Comparison of ENCODE assay signal across 15 mouse cellular contexts in the genomic region with DNA sequence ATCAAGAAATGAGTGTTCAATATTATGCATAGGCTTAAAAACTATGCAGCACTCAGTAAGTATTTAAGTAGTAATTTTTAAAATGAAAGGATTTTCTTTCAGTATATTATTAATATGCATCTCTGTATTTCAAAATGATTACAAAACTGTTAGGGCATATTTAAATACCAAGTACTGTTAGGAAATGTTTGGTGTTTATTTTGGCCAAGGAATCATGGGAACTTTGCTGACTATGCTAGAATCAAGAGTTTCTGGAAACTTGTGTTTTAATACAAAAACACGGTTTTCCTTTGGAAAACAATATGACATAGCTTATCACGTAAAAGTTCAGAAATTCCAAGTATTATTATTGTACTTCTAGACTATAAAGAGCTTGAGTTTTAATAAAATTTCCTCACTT.
"Had no signal": no experiment of that assay in that cellular context is flagged by ENCODE, and none has a peak within 500 bp of the region (broad histone marks: within the 10 kb centered on the region; RNA-seq: fewer than 3 reads in every experiment).

No protein-coding gene starts in this region.

- H3K9ac ChIP-seq: liver, postnatal 0 days; lung, embryonic 15.5 days; midbrain, embryonic 13.5 days; midbrain, embryonic 15.5 days; neural tube, embryonic 12.5 days; stomach, embryonic 15.5 days had no signal

- H3K36me3 ChIP-seq: lung, embryonic 15.5 days; stomach, embryonic 15.5 days had no signal

- H3K27ac ChIP-seq: lung, embryonic 15.5 days; macrophage; midbrain, embryonic 13.5 days; midbrain, embryonic 15.5 days; neural tube, embryonic 12.5 days; stomach, embryonic 15.5 days; stomach, postnatal 0 days had no signal

- DNase-seq: liver, postnatal 0 days; lung, adult 2 months; lung, postnatal 10 days; right cerebral cortex, postnatal 14 days; thymus, adult 2 months; thymus, postnatal 25 days; thymus, postnatal 4 days had no signal

- H3K27me3 ChIP-seq: lung, embryonic 15.5 days; megakaryocyte, embryonic 14.5 days; midbrain, embryonic 13.5 days; midbrain, embryonic 15.5 days; neural tube, embryonic 12.5 days; stomach, embryonic 15.5 days had no signal

- H3K4me3 ChIP-seq: lung, embryonic 15.5 days; megakaryocyte, embryonic 14.5 days; midbrain, embryonic 13.5 days; midbrain, embryonic 15.5 days; neural tube, embryonic 12.5 days; stomach, embryonic 15.5 days had no signal

- H3K4me1 ChIP-seq: lung, embryonic 15.5 days; midbrain, embryonic 13.5 days; midbrain, embryonic 15.5 days; neural tube, embryonic 12.5 days; stomach, embryonic 15.5 days had no signal
